Mouse (Mus musculus) kidney, adult 2 months (tissue): Measurements from ENCODE around the gene Gsta3. TPM values are rescaled to one million over a fixed set of nuclear protein-coding genes. Genes with fewer than 3 reads are reported as not detected.
"Not testable (repeated sequence)": the region's sequence is repeated elsewhere in the genome, so short reads cannot be mapped to it uniquely, and the experiment has no call there.

ENCODE experiments used
- DNase-seq: peaks from one replicate; pipeline ENCODE4 v3.0.0; 2021
- H3K27ac ChIP-seq: fragments of 200-500 bp; 2 replicates; pipeline ENCODE4 v1.5.1; 2012; ENCODE audit warnings: low read depth, low read length, control low read depth, inconsistent platforms; ENCODE audit not compliant: insufficient read depth
- H3K27me3 ChIP-seq: fragments of 200-500 bp; replicated peaks from 2 replicates; pipeline ENCODE4 v1.6.1; 2012; ENCODE audit warnings: mild to moderate bottlenecking, moderate library complexity, low read length, inconsistent platforms; ENCODE audit not compliant: control insufficient read depth, insufficient read depth
- H3K36me3 ChIP-seq: fragments of 200-500 bp; 2 replicates; pipeline ENCODE4 v1.6.1; 2012; ENCODE audit warnings: mild to moderate bottlenecking, moderate library complexity, low read length, inconsistent platforms; ENCODE audit not compliant: control insufficient read depth, insufficient read depth
- H3K4me1 ChIP-seq: fragments of 200-500 bp; 2 replicates; pipeline ENCODE4 v1.6.1; 2011; ENCODE audit warnings: low read length; ENCODE audit not compliant: control insufficient read depth, insufficient read depth
- H3K4me3 ChIP-seq: fragments of 200-500 bp; 2 replicates; pipeline ENCODE4 v1.5.1; 2011; ENCODE audit warnings: mild to moderate bottlenecking, low read depth, low read length, control low read depth; ENCODE audit not compliant: insufficient read depth
- CTCF ChIP-seq: fragments of 200-500 bp; conservative IDR thresholded peaks from 2 replicates; pipeline ENCODE4 v1.5.1; 2011; ENCODE audit warnings: low read depth, mild to moderate bottlenecking, control low read depth, low read length, moderate library complexity, mixed read lengths; ENCODE audit not compliant: insufficient read depth, insufficient read length
- POLR2A ChIP-seq: fragments of 200-500 bp; IDR thresholded peaks from one replicate; pipeline ENCODE4 v1.6.1; 2011; ENCODE audit warnings: low read depth, low read length, control low read depth
- WGBS: fragments of 180-500 bp; shearing (Covaris S2); methylation state at CpG from one replicate; pipeline ENCODE4 v1.1.7; 2018; 5-methylcytosine and 5-hydroxymethylcytosine counted together
- polyA plus RNA-seq: library from polyadenylated mRNA; depleted of rRNA; stranded (reverse); fragments of >200 nt; gene quantifications from 2 replicates; pipeline ENCODE4 v1.2.3, GENCODE M21; 2012

Gsta3 gene
- polyA plus RNA-seq, 1 experiment: 109 TPM

DNA sequence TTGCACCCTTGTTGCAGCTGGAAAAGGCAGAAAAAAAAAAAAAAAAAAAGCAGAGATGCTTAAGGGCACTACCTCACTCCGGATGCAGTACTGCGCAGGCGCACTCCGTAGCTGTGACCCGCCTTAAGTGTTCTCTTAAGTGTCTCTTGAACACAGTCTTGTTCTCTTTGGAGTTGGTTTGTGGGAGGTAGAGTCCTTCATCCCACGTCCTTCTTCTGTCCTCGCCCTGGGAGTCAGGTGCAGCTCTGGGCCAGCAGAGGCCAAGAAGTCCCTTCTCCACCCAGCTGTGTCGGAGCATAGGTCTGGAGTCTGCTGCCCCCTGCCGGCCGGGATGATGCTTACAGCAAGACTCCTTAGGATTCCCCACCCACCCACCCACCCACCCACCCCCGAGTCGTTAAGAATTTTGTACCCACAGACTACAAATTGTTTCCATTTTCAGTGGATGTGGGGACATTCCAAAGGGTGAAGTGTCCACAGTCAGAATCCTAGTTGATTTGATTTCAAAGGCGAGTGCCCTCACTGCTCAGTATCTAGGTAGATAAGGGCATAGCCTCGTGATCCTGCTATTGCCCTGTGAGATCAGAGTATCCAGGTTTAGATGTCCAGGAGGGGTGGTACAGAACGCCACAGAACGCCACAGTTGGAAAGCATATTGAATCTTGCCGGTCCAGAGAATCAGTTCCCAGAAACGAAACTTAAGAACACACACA lies 31.1 kb downstream of the Gsta3 start:
- Histone ChIP-seq H3K27me3 (no peaks in the 10 kb centered on the region), H3K36me3 (no peaks in the 10 kb centered on the region), H3K27ac (no peak overlapping the region; the same call in 1 of the 2 replicates), H3K4me3 (peak overlapping the region; percentile 44), H3K4me1 (peaks cover 3% of the 10 kb centered on the region; the same call in 1 of the 2 replicates)
- no peak for TF ChIP-seq POLR2A
- TF ChIP-seq CTCF: peak; percentile 73
- DNase-seq: peak; percentile 76
- WGBS: 21% methylated on average over 18 of the region's 18 CpGs

DNA sequence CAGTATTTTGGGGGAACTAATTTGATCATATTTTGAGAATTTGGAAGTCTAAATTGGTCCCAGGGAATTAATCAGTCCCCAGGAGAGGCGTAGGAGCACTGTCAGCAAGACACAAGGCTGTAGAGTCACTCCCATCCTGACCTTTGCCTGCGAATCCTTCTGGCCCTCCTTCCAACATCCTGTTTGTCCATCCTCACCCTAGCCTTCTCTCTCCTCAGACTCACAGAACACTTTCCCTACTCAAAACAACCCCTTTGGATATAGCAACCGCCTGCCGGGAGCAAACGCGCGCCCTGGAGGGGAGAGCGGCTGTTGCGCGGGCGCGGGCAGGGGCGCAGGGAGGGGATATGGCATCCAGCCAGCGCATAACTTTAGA lies 31.7 kb downstream of the Gsta3 start:
- peaks cover 3% of the 10 kb centered on the region; the same call in 1 of the 2 replicates for H3K4me1 ChIP-seq
- no peaks in the 10 kb centered on the region for H3K36me3 ChIP-seq
- 39% methylated on average over 14 of the region's 14 CpGs for WGBS
- H3K27ac ChIP-seq: no peak overlapping the region
- H3K4me3 ChIP-seq: no peak overlapping the region; the same call in 1 of the 2 replicates
- no peaks in the 10 kb centered on the region for H3K27me3 ChIP-seq
- peak; percentile 18 for DNase-seq
- TF ChIP-seq POLR2A (no peak), CTCF (no peak)

DNA sequence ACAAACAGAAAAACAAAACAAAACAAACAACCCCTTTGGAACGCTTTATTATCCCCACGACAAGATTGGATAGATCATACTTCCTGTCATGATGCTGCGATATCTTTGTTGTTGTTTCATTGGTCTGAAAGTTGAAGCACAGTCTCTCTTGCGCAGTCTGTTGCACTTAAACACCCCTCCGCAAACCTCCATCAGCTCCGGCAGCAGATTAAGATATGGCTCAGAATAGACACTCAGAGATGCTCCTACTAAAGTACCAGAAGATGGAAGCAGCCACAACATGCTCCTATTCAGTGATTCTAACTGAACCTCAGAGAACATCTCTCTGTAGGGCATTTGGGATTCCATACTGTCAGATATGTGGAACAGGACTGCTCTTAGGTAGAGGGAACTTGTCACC lies 32.7 kb downstream of the Gsta3 start:
- TF ChIP-seq POLR2A: no peak
- no peak for TF ChIP-seq CTCF
- WGBS: 83% methylated on average over 6 of the region's 6 CpGs
- no peaks in the 10 kb centered on the region for H3K27me3 ChIP-seq
- H3K36me3 ChIP-seq: no peaks in the 10 kb centered on the region
- H3K4me1 ChIP-seq: peaks cover 3% of the 10 kb centered on the region; the same call in 1 of the 2 replicates
- no peak overlapping the region for H3K27ac ChIP-seq
- no peak for DNase-seq
- H3K4me3 ChIP-seq: no peak overlapping the region

DNA sequence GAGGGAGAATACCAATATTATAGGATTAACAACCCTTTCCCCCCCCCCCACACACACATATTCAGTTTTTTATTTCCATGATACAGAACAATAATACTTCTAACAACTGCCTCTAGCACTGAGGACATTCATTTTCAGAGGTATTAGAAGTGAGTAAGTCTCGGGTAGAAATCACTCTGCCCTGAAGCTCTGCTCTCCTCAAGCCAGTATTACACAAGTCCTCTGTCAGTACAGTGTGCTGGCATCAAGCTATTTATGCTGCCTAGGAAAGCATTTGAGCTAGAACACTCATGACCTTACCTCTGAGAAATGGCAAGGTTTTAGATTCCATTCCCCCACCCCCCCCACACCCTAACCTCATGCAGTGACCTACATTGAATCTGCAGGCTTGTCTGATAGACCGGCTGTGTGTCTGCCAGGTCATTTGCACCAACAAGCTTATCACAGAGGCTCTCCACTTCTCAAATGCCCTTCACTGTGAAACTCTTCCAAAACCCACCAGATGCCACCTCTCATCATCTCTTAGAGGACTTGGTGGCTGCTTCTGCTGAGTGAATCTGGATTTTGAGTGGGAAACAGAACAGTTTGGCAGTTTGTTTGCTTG lies 34.1 kb downstream of the Gsta3 start:
- WGBS: 58% methylated on average over 2 of the region's 2 CpGs
- no peak overlapping the region for H3K4me3 ChIP-seq
- H3K36me3 ChIP-seq: no peaks in the 10 kb centered on the region
- peaks cover 3% of the 10 kb centered on the region; the same call in 1 of the 2 replicates for H3K4me1 ChIP-seq
- no peak for DNase-seq
- H3K27me3 ChIP-seq: no peaks in the 10 kb centered on the region
- no peak overlapping the region for H3K27ac ChIP-seq
- TF ChIP-seq POLR2A: no peak
- TF ChIP-seq CTCF: no peak

DNA sequence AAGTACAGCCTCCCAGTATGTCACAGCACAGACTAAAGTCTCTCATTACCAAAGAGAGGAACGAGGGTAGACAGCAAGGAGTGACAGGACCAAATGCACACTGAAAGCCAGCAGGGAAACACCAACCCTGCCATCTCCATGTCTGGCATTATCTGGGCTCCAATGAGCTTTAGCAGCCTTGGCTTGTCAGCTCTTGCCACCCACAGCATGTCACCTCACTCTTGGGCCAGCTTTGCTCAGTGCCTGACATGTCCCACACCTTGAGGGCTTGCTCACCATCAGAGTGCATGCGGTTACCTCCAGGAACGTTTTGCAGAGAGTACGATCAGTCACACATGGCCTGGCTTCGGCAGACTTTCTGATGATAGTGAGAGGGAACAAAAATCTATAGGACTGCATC lies 35.0 kb downstream of the Gsta3 start:
- not testable (repeated sequence) for H3K27me3 ChIP-seq, H3K4me3 ChIP-seq, H3K4me1 ChIP-seq, DNase-seq, H3K36me3 ChIP-seq, H3K27ac ChIP-seq
- 85% methylated on average over 5 of the region's 5 CpGs for WGBS

DNA sequence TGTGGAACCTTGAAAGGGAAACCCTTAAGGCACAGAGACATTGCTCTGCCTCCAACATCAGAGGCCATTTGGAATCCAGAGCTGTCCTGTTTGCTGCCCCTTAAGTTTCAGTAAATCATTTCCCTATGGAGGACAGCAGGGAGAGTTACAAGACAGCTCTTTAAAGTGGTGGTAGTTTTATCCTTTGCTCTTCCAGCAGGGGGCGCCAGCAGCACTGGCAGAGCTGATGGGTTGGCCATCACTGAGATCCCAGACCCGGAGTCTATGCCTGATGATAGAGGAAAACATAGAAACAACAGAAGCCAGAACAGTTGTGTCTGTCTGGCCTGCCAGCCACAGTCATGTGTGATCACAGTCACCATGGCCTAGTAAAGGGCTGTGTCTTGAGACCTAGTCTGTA lies 35.8 kb downstream of the Gsta3 start:
- H3K4me3 ChIP-seq, H3K27me3 ChIP-seq, H3K27ac ChIP-seq, H3K36me3 ChIP-seq, H3K4me1 ChIP-seq, DNase-seq: not testable (repeated sequence)
- WGBS: 12% methylated on average over 2 of the region's 2 CpGs
- TF ChIP-seq CTCF: peak; percentile 26; the same call in 1 of the 2 replicates

DNA sequence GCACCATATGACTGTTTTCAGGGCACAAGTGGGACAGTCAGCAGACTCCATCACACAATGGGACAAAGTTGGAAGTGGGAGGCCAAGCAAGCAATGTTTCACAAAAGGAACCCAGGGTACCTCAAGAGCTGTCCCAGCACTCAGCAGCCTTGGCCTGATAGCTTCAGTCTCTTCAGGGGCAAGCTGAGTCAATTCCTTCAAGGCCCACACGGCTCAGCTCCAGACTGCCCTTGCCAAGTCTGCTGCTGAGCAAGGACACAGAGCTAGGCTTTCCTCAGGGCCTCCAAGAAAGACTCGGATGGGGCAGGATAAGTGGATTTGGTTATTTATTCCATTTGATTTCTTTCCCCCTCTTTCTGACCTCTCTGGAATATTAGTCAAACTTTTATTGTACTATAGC lies 39.9 kb downstream of the Gsta3 start:
- no peak for TF ChIP-seq CTCF
- TF ChIP-seq POLR2A: no peak
- no peaks in the 10 kb centered on the region for H3K36me3 ChIP-seq
- no peak overlapping the region for H3K27ac ChIP-seq
- 78% methylated on average over 2 of the region's 2 CpGs for WGBS
- DNase-seq: no peak
- H3K4me3 ChIP-seq: no peak overlapping the region
- H3K27me3 ChIP-seq: no peaks in the 10 kb centered on the region
- no peaks in the 10 kb centered on the region for H3K4me1 ChIP-seq

DNA sequence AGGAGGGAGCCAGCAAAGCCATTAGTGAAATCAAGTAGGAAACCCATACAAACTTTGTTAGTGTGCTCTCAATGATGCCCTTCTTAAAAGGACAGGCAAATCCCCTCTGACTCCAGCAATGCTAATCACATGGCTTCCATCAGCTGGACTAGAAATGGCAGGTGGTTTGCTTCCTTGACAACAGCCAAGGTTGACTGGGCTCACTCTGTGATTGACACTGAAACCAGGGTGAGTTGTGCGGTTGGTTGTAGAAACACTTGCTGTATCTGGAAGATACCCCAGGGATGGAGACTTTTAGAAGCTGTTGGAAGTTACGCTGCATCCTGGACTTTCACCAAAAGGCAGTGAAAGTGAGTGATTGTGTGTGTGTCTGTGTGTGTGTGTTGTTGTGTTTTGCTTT lies 44.3 kb downstream of the Gsta3 start:
- not testable (repeated sequence) for H3K27me3 ChIP-seq, H3K4me1 ChIP-seq, H3K27ac ChIP-seq, H3K36me3 ChIP-seq, DNase-seq, H3K4me3 ChIP-seq
- WGBS: 76% methylated on average over 2 of the region's 2 CpGs
